Mouse (Mus musculus): ENCODE measurements at regions not wholly inside any gene's neighbourhood (a gene's known extent, or its start where the extent isn't known, plus 50 kb on each side); places are given as distances from the start of the nearest gene placed in this dataset.
"Not testable (repeated sequence)": the region's sequence is repeated elsewhere in the genome, so short reads cannot be mapped to it uniquely, and the experiment has no call there.

DNA sequence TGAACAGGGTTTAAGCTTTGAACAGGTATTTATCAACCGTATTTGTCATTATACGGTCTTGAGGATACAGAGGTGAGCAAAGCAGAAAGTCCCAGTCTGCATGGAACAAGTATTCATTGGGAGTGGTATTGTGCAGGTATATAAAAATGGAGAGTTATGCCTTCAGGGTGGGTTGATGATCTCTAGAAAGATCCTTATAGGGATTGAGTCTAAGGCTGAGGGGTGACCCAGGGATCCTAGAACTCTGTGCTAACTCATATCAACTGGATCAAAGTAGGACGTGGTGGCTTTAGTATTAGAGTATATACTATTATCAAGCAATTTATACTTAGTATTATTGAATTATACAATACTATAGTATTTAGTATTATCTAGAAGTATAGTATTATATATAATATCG is 82.9 kb upstream of the Xcl1 start:
- DNase-seq = no peak
- intact Hi-C loops (cut with DNase I) = no loop called here

- intact Hi-C loops (cut with DNase I) = no loop called here
- DNase-seq = no peak
Measured at GRCm38 (mm10) chr1:165017793-165018192, 82.5 kb upstream of the Xcl1 start.

- no peak for DNase-seq
- intact Hi-C loops (cut with DNase I) = no loop called here
Measured at GRCm38 (mm10) chr1:165014328-165014727, 79.0 kb upstream of the Xcl1 start.

DNA sequence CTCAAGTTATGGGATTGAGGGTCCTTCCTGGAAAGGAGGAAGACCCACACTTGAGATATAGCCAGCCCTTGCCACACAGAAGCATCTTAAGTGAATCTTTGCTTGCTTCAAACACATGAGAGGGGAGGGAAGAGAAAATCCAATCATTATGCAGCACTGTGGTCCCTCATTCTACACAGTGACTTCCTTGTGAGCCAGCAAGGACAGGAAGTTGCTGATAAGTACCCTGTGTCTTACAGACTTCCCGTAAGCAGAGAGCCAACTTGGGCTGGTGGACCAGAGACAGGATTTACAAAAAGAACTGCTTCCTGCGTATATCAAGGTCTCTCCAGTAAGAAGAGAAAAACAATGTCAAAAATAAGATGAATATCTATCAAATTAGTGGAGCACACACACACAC is 78.1 kb upstream of the Xcl1 start:
- no peak for DNase-seq
- intact Hi-C loops (cut with DNase I) = no loop called here

GRCm38 (mm10) chr1:165012376-165012775 is 77.0 kb upstream of the Xcl1 start:
- no peak for DNase-seq
- intact Hi-C loops (cut with DNase I) = no loop called here

DNA sequence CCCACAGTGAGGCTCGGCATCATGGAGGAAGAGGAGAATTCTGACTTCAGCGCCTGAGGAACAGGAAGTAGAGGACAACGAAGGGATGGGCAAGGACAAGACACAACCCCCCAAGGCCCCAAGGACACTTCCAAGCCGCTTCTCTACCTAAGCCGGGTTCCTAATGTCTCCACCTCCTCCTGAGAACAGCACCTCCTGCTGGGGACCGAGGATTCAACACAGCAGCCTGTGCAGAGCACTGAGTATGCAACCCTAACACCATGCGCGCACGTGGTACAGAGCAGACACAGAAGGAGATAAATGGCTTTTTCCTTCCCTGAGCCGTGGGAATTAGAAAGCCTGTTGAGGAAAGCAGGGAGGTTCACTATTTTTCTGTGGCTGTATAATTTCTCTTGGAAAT is 64.2 kb upstream of the Xcl1 start:
- intact Hi-C loops (cut with DNase I) = no loop called here
- DNase-seq = no peak

DNA sequence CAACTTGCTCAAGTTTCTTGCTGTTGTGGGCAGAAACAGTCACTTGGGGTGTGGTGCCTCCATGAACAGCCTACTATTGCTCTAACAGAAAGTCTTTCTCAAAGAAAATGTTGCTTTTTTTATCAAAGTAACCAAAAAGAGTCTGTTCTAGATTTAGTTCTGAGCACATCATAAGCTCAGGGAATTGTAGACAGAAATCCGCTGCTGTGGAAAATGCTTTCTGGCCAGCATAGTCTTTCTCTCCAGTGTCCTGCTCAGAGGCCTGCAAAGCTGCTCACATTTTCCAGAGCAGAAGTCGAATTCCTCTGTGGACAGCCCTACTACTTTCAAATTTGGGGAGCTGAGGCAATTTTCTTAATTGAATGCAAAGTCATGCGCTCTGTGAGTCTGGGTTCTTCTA is 63.3 kb upstream of the Xcl1 start:
- intact Hi-C loops (cut with DNase I) = no loop called here
- no peak for DNase-seq

- intact Hi-C loops (cut with DNase I) = no loop called here
- DNase-seq = no peak
Measured at GRCm38 (mm10) chr1:164997660-164998059, 62.3 kb upstream of the Xcl1 start.

DNA sequence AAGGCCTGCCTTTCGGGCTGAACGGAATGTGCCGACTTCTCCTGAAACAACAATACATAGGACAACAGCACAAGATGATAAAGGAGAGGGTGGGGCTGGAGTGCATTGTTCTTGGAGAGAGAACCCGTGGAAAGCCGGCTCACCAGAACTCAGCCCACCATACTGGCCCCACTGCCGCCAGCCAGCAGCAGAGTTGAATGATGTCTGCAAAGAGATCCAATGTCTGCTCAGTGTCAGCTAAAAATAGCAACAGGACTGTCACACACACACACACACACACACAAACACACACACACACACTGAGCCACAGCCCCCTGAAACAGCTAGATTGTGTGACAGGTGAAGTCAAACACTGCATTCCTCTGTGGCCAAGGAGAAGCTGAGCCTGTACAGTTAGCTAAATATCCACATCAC is 58.9 kb upstream of the Xcl1 start:
- no peak for DNase-seq
- intact Hi-C loops (cut with DNase I) = no loop called here

GRCm38 (mm10) chr1:164993175-164993875 is 58.0 kb upstream of the Xcl1 start:
- DNase-seq; intact Hi-C loops (cut with DNase I): not testable (repeated sequence)

DNA sequence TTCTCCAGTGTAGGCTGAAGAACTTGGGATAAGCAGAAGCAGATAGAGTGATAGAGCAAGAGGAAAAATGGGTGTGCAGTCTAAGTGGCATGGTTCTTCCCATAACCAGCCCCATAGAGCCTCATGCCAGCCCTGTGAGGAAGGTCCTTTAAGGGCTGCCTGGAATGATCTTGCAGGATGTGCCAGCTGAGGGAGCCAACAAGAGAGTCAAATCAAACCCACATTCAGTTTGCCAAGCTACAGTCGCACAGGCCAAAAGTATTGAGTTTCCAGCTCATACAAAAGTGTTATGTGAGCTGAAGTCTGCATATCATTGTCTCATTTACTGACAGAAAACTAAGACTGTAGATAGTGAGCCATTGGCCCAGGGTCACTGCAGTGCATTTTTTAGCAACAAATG is 53.7 kb upstream of the Xcl1 start:
- intact Hi-C loops (cut with DNase I) = no loop called here
- DNase-seq = peak in 1 of 2 experiments; percentile 14

- intact Hi-C loops (cut with DNase I) = no loop called here
- DNase-seq = no peak
Measured at GRCm38 (mm10) chr1:164988191-164988590, 52.9 kb upstream of the Xcl1 start.

DNA sequence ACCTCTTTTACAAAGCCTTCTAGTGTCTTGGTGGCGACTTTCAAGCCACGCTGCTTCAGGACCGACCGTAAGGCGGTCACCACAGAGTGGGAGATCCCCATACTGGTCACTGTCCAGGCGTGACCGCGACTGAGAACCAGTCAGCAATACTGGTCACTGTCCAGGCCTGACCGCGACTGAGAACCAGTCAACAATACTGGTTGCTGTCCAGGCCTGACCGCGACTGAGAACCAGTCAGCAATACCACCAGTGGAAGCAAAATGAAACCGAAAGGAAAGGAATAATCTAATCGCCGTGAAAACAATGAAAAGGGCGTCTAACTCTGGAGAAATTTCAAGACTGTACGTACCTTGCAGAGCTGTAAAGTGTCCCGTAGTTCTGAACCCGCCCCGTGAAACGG is 50.2 kb upstream of the Xcl1 start:
- intact Hi-C loops (cut with DNase I); DNase-seq: not testable (repeated sequence)

Small RNAs in the stretch of these regions (microRNA-seq; reads per million reads assigned to microRNA genes)
- 0 reads per million in 2 experiments for gene Gm26042
